Mouse (Mus musculus) MEL (cell line): ENCODE data around the gene Zfand2b. TPM values are rescaled to one million over a fixed set of nuclear protein-coding genes. Genes with fewer than 3 reads are reported as not detected.
A peak's percentile ranks its signal among the peaks of the same experiment; 100 is the strongest.

Source experiments
- DNase-seq: peaks from one replicate; pipeline ENCODE4 v3.0.0; 2011; ENCODE audit warnings: low read depth, low spot score
- H3K27ac ChIP-seq: 2 replicates; pipeline ENCODE4 v1.5.1; 2012; ENCODE audit warnings: low read depth, mild to moderate bottlenecking, control low read depth, low read length, moderate library complexity; ENCODE audit not compliant: control insufficient read depth
- H3K27me3 ChIP-seq, 2 experiments: fragments of 150-350 bp in 1 of 2; sonication (generic) in 1 of 2; 2 replicates each; pipeline ENCODE4 v1.6.1; 2012; ENCODE audit warnings: low read length in 2 of 2, mild to moderate bottlenecking in 2 of 2, improper control_type of control experiment in 1 of 2, moderate library complexity in 1 of 2; ENCODE audit not compliant: insufficient read depth in 2 of 2, control insufficient read depth in 1 of 2
- H3K36me3 ChIP-seq, 2 experiments: 2 replicates each; pipeline ENCODE4 v1.6.1; 2012 to 2014; ENCODE audit warnings: low read length in 2 of 2, improper control_type of control experiment in 1 of 2, inconsistent platforms in 1 of 2, mild to moderate bottlenecking in 1 of 2; ENCODE audit not compliant: insufficient read depth in 2 of 2, control insufficient read depth in 1 of 2
- H3K4me1 ChIP-seq, 2 experiments: fragments of 150-350 bp in 1 of 2; sonication (generic) in 1 of 2; 2 replicates each; pipeline ENCODE4 v1.6.1; 2012; ENCODE audit warnings: low read length in 2 of 2, improper control_type of control experiment in 1 of 2, mild to moderate bottlenecking in 1 of 2; ENCODE audit not compliant: insufficient read depth in 2 of 2, control insufficient read depth in 1 of 2
- H3K4me3 ChIP-seq, 2 experiments: fragments of 150-350 bp in 1 of 2; sonication (generic) in 1 of 2; 2 replicates each; pipeline ENCODE4 v1.5.1; 2012; ENCODE audit warnings: low read depth in 2 of 2, low read length in 2 of 2, mild to moderate bottlenecking in 2 of 2, moderate library complexity in 2 of 2, control low read depth in 1 of 2, improper control_type of control experiment in 1 of 2; ENCODE audit not compliant: control insufficient read depth in 1 of 2, insufficient read depth in 1 of 2
- H3K79me2 ChIP-seq: 2 replicates; pipeline ENCODE4 v1.6.1; 2012; ENCODE audit warnings: mild to moderate bottlenecking, low read length, moderate library complexity; ENCODE audit not compliant: control insufficient read depth, poor library complexity, insufficient read depth
- H3K9ac ChIP-seq: 2 replicates; pipeline ENCODE4 v1.6.1; 2012; ENCODE audit warnings: low read depth, mild to moderate bottlenecking, control low read depth, low read length, moderate library complexity; ENCODE audit not compliant: control insufficient read depth, poor library complexity, severe bottlenecking
- H3K9me3 ChIP-seq: fragments of 150-350 bp; sonication (generic); replicated peaks from 2 replicates; pipeline ENCODE4 v1.6.1; 2012; ENCODE audit warnings: mild to moderate bottlenecking, low read length, improper control_type of control experiment, moderate library complexity; ENCODE audit not compliant: insufficient read depth
- BHLHE40 ChIP-seq: IDR thresholded peaks from 2 replicates; pipeline ENCODE4 v1.6.1; 2012; ENCODE audit warnings: low read depth, mild to moderate bottlenecking, inconsistent platforms, low read length, improper control_type of control experiment, borderline replicate concordance
- CTCF ChIP-seq, 3 experiments: IDR thresholded peaks in 2 of 3; conservative IDR thresholded peaks in 1 of 3; 2 replicates each; pipeline ENCODE4 v1.5.1; 2011 to 2012; ENCODE audit warnings: low read length in 3 of 3, low read depth in 2 of 3, mild to moderate bottlenecking in 2 of 3, improper control_type of control experiment in 1 of 3, inconsistent platforms in 1 of 3, mixed read lengths in 1 of 3, moderate library complexity in 1 of 3; ENCODE audit not compliant: control insufficient read depth in 1 of 3, insufficient read depth in 1 of 3, poor library complexity in 1 of 3, severe bottlenecking in 1 of 3
- GATA1 ChIP-seq: IDR thresholded peaks from 2 replicates; pipeline ENCODE4 v1.6.1; 2011; ENCODE audit warnings: low read depth, low read length, improper control_type of control experiment
- JUND ChIP-seq: IDR thresholded peaks from 2 replicates; pipeline ENCODE4 v1.6.1; 2011; ENCODE audit warnings: low read depth, mild to moderate bottlenecking, improper control_type of control experiment, low read length
- MAFK ChIP-seq: IDR thresholded peaks from 2 replicates; pipeline ENCODE4 v1.6.1; 2011; ENCODE audit warnings: low read depth, mild to moderate bottlenecking, low read length, improper control_type of control experiment, borderline replicate concordance
- MYC ChIP-seq: IDR thresholded peaks from 2 replicates; pipeline ENCODE4 v1.6.1; 2011; ENCODE audit warnings: low read depth, mild to moderate bottlenecking, low read length, improper control_type of control experiment, moderate library complexity
- POLR2AphosphoS5 ChIP-seq: IDR thresholded peaks from 2 replicates; pipeline ENCODE4 v1.6.1; 2012; ENCODE audit warnings: low read depth, borderline replicate concordance, mild to moderate bottlenecking, inconsistent platforms, low read length, moderate library complexity, mixed read lengths
- RAD21 ChIP-seq: IDR thresholded peaks from 2 replicates; pipeline ENCODE4 v1.6.1; 2011; ENCODE audit warnings: mild to moderate bottlenecking, low read depth, low read length, improper control_type of control experiment
- SMC3 ChIP-seq: IDR thresholded peaks from 2 replicates; pipeline ENCODE4 v1.6.1; 2011; ENCODE audit warnings: low read depth, low read length, improper control_type of control experiment
- TCF12 ChIP-seq: IDR thresholded peaks from 2 replicates; pipeline ENCODE4 v1.6.1; 2014; ENCODE audit warnings: low read depth, mild to moderate bottlenecking, inconsistent platforms, low read length, improper control_type of control experiment, moderate library complexity
- UBTF ChIP-seq: IDR thresholded peaks from 2 replicates; pipeline ENCODE4 v1.6.1; 2012; ENCODE audit warnings: low read depth, mild to moderate bottlenecking, inconsistent platforms, low read length, improper control_type of control experiment, moderate library complexity, borderline replicate concordance; ENCODE audit not compliant: insufficient read depth
- USF1 ChIP-seq: IDR thresholded peaks from 2 replicates; pipeline ENCODE4 v1.6.1; 2014; ENCODE audit warnings: low read depth, mild to moderate bottlenecking, inconsistent platforms, low read length, improper control_type of control experiment, moderate library complexity
- ZC3H11A ChIP-seq: IDR thresholded peaks from 2 replicates; pipeline ENCODE4 v1.6.1; 2012; ENCODE audit warnings: low read depth, mild to moderate bottlenecking, inconsistent platforms, low read length, improper control_type of control experiment
- polyA plus RNA-seq, 2 experiments: library from polyadenylated mRNA; stranded (reverse) in 1 of 2; unstranded in 1 of 2; fragments of >175 nt in 1 of 2; fragments of >200 nt in 1 of 2; gene quantifications; 2 replicates each; pipeline versions ENCODE4 v1.2.1 to v1.2.4; 2012; ENCODE audit warnings: low replicate concordance in 2 of 2, low read depth in 1 of 2; ENCODE audit not compliant: insufficient read length in 2 of 2, insufficient read depth in 1 of 2, missing spikeins in 1 of 2
- total RNA-seq: library from RNA; depleted of rRNA; stranded (reverse); fragments of 300-350 nt; gene quantifications from 2 replicates; pipeline ENCODE4 v1.2.3, GENCODE M21; 2012

Zfand2b gene
- total and polyA plus RNA-seq, 3 experiments = 15.0 to 18.3 TPM; not detected in 1

GRCm38 (mm10) chr1:75168472-75169464 is at the start of gene Zfand2b (continued):
- TF ChIP-seq MAFK (no peak), POLR2AphosphoS5 (no peak)

DNA sequence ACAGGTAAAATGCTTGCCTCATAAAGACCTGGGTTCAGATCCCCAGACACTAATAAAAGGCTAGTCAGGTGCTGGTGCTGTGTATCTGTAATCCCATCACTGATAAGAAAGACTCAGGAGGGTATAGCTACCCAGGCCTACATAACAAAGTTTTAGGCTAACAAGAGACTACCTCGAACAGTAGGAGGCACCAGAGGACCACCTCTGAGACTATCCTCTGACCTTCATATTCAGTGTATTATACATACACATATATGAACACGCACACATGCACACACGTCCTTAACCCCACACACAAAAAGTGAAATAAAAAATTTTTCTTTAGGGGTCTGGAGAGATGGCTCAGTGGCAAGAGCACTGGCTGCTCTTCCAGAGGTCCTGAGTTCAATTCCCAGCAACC is 46.2 kb upstream of the Zfand2b start:
- Histone ChIP-seq H3K9me3 (no peaks in the 10 kb centered on the region), H3K9ac (no peak overlapping the region)
- no peak for TF ChIP-seq USF1
- TF ChIP-seq BHLHE40 = peak; percentile 49; the same call in 1 of the 2 replicates
- peak; percentile 37 to 73 (median 58) for TF ChIP-seq CTCF (IDR thresholded peaks at IDR 0.05 in 2 of 3, conservative IDR thresholded peaks at IDR 0.05 in 1 of 3; ENCODE audit: control insufficient read depth in 1 of 3, insufficient read depth in 1 of 3, low read depth in 2 of 3, low read length in 3 of 3, poor library complexity in 1 of 3, severe bottlenecking in 1 of 3)
- TF ChIP-seq RAD21 = peak; percentile 86
- TF ChIP-seq UBTF = no peak
- no peak for TF ChIP-seq JUND
- TF ChIP-seq SMC3 = peak; percentile 54
- TF ChIP-seq TCF12 = no peak
- peak; percentile 53 for TF ChIP-seq GATA1
- TF ChIP-seq MYC = peak; percentile 55; the same call in 1 of the 2 replicates
- peak; percentile 62 for TF ChIP-seq ZC3H11A
- TF ChIP-seq, all 39 proteins: peak for 7
- Histone ChIP-seq H3K79me2 (no peaks in the 10 kb centered on the region; the same call in 1 of the 2 replicates), H3K27me3 (no peaks in the 10 kb centered on the region), H3K27ac (no peak overlapping the region), H3K36me3 (peaks cover 0 to 5% of the 10 kb centered on the region in 2 experiments; a peak in 2 of 4 replicates), H3K4me3 (no peak overlapping the region), H3K4me1 (peaks cover 3 to 10% of the 10 kb centered on the region in 2 experiments; a peak in 3 of 4 replicates)
- DNase-seq = peak; percentile 71
